Mouse (Mus musculus): Measurements from ENCODE around the gene Atf6.

DNA sequence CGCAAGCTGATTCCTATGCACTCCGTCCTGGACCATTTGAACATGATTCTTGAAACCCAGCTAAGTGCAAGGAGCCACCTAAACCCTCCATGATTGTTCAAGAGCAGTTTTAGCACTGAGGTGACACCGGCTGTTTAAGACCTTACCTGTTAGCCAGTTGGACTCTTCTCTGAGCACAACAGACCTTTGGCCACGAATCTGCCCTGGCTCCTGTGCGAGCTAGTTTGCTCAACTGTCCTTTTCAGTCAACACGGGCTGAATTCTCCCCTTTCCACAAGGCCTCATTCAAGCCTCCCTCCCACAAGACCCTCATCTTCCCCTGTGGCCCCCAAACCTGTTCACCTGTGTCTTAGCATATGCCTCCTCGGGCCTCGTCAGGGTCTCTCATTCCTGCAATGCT lies 170.6 kb downstream of the Atf6 start:
- TF ChIP-seq POLR2A (IDR thresholded peaks at IDR 0.05; ENCODE audit: insufficient read depth, low read depth, low read length): no peak
- no peak for TF ChIP-seq CTCF (IDR thresholded peaks at IDR 0.05; ENCODE audit: insufficient read depth, low read depth, low read length)

Measured in olfactory bulb, adult 2 months (tissue).